Mouse (Mus musculus) left cerebral cortex, adult 18-20 months (tissue): ENCODE data around the gene Rpap1. TPM values are rescaled to one million over a fixed set of nuclear protein-coding genes. Genes with fewer than 3 reads are reported as not detected.

Experiments
- DNase-seq, 2 experiments: peaks; one replicate each; pipeline ENCODE4 v3.0.0; 2021 to 2022; ENCODE audit warnings: low spot score in 2 of 2, mixed read lengths in 1 of 2
- long read RNA-seq, 2 experiments: library from polyadenylated mRNA; stranded (forward); transcript quantifications; one replicate each; pipeline ENCODE4 v2.0.0; 2021
- total RNA-seq, 2 experiments: library from RNA; stranded (reverse); gene quantifications; 2 replicates each; pipeline ENCODE4 v1.2.3; 2021

Rpap1 gene
- 10 to 100 TPM; 17.8 to 20.5 TPM for total RNA-seq
- long read RNA-seq, experiment 1, full-length matches to known transcripts, result 10 of 29 reads
- long read RNA-seq, experiment 1, partial matches to known transcripts, result 12 of 29 reads
- long read RNA-seq, experiment 1, other reads (novel, unspliced or antisense), result 7 of 29 reads
- long read RNA-seq, experiment 2, full-length matches to known transcripts, result 2 of 20 reads
- long read RNA-seq, experiment 2, partial matches to known transcripts, result 15 of 20 reads
- long read RNA-seq, experiment 2, other reads (novel, unspliced or antisense), result 3 of 20 reads

DNA sequence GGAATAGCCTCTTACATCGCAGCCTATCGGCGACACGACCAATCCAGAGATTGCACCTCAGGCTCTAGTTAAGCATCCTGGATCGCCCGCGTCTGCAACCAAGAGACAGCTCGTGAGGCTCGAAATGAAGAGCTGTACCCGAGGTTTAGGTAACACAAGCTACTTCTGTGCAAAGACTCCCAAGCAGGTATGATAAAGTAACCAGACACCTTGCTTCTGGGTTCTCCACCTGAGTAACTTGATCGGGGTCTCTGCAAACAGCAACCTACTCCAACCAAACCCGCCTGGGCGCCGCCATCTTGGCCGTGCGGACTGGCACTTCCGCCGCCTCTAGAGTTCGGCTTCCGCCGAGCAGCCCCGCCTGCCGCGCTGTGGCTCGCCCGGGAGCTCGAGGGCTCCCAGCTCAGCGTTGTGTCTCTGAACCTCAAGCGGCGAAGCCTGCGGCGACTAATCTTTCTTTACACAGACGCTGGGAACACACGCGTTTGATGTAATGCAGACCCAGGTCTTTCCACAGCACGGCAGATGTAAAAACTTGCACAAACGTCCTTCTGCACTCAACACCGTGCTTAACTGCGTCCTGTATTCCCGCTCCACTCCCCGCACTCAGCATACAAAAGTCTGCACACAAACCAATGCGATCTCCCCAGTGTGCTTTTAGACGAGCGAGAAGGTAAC lies at the start of gene Rpap1:
Gene Rpap1, minus strand, starts transcription at position 332 of the 678 bp plus-strand sequence.
- DNase-seq, result peak; percentile 81 to 89

- DNase-seq, result no peak
Observed at GRCm38 (mm10) chr2:119834231-119834630, 46.9 kb upstream of the Rpap1 start.

DNA sequence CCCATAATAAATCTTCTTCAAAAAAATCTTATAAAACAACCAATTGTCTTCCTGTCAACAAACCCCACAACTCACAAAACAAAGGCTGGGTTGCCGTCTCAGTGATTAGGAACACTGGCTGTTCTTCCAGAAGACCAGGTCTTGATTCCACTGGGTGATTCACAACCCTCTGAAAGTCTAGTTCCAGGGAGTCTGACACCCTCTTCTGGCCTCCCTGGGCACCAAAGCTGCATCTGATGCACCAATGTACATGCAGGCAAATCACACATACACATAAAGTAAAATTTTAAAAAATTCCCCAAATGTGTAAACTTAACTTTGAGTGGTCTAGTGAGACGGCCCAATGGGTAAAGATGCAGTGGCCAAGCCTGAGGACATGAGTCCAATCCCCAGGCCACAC lies 43.2 kb upstream of the Rpap1 start:
- no peak for DNase-seq

- DNase-seq, result peak in 1 of 2 experiments; percentile 62
Observed at GRCm38 (mm10) chr2:119821136-119821535, 33.8 kb upstream of the Rpap1 start.

- DNase-seq, result no peak
Observed at GRCm38 (mm10) chr2:119818668-119819272, 31.4 kb upstream of the Rpap1 start.

DNA sequence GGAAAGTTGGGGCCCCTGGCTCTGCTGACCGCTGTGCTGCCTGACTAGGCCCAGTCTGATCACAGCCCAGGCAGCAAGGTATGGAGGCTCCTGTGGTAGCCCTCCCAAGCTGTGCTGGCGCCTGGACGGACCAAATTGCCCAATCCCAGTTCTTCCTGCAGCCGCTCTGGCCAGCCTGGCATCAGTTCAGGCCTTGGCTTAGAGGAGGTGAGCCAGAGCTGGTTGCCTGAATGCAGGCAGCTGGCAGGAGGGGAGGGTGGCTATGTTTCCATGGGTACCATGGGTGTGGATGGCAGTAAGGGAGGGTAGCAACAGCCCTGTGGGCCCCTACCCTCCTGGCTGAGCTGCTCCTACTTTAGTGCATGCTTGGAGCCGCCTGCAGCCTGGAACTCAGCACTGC lies 29.7 kb upstream of the Rpap1 start:
- DNase-seq, result peak in 1 of 2 experiments; percentile 35

GRCm38 (mm10) chr2:119816611-119817010 lies 29.3 kb upstream of the Rpap1 start:
- no peak for DNase-seq

DNA sequence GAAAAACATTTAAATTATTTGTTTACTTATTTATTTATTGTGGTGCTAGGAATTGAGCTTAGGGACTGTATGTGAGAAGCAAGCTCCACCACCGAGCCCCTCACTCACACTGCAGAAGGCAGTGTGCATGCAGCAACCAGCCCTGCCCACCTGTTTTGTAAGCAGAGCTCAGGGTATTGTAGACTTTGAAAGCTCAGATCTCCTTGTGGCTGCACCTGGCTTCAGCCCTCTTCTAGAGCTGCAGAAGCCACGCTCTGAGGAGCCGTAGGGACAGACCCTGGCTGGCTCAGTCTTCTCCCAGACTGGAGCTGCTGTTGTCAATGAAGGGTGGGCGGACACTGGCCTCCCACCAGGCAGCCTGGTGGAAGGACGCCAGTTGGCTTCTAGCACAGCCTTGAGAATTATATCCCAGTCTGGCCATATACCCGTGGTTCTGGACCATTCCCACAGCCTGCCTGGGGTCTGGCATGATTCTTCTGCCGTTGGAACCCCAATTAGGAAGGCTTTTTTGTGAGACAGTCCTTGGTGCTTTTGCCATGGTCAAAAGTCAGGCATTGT lies 27.1 kb upstream of the Rpap1 start:
- DNase-seq, result peak; percentile 68 to 80

DNA sequence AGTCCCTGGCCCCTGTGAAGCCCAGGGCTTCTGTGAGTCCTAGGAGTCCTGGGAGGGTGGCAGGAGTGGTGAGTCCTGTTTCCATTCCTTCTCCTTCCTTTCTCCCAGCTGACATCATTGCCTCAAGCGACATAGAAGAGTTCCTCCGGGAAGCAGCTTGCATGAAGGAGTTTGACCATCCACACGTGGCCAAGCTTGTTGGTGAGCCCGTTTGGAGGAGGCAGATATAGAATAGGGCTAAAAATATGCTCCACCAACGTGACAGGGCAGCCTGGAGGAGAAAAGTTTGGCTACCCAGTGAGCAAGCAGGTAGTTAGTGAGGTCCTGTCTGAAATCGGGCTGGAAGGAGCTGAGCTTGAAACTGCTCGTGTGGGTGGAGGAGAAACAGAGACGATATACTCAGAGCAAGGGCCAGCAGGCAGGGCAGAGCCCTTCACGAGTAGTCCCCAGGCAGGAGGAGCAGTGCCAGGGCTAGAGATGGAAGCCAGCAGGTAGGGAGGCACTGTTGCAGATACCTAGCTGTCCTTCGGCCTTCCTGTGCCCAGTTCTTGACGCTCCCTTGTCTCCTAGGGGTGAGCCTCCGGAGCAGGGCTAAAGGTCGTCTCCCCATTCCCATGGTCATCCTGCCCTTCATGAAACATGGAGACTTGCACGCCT lies 24.3 kb upstream of the Rpap1 start:
- peak in 1 of 2 experiments; percentile 70 for DNase-seq

DNA sequence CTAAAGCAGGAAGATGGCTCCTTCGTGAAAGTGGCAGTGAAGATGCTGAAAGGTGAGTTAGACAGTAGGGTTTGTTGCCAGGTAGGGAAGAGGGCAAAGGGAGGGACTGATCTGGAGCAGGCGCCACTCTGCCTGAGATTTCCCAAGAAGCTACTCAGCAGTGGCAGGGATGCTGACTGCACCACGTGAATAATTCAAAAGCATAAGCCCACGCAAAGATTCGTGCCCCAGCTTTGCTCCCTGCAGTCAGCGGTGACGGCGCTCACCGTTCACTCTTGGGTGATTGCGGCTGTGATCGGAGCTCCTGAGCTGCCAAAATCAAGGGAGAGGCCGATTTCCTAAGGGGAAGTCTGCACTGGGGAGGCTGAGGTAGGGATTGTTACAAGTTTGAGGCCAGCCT lies 23.6 kb upstream of the Rpap1 start:
- peak in 1 of 2 experiments; percentile 49 for DNase-seq

GRCm38 (mm10) chr2:119808881-119809280 lies 21.5 kb upstream of the Rpap1 start:
- DNase-seq, result no peak

DNA sequence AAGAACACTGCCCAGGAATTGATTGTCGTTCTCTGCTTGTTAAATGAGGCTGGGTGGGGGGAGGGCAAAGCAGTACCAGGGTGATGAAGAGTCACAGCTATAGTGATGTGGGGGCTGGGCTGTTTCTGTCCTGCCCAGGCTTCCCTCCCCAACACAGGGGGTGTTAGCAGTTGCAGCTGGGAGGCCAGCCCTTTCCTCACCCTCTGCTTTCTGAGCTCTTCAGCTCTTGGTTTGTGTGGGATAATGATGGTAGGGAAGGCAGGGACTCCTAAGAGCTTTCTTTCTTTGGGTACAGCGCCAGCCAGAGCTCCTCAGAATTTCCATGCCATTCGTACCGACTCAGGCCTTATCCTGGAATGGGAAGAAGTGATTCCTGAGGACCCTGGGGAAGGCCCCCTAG lies 21.1 kb upstream of the Rpap1 start:
- DNase-seq, result no peak

DNA sequence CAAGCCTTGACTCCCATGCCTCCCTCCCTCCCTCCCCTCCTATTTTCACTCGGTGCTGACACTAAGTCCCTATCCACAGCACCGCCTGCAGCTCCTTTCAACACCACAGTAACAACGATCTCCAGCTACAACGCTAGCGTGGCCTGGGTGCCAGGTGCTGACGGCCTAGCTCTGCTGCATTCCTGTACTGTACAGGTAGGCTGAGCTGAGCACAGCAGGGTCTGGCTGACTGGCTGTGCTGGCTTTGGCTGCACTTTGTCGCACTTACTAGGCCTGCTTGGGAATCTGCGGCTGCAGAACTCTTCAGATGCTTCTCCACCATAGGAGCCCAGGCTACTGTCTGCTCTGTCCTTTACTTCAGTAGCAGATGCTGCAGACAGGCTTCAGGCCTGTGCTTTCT lies 18.2 kb upstream of the Rpap1 start:
- DNase-seq, result no peak

- no peak for DNase-seq
Observed at GRCm38 (mm10) chr2:119804776-119805175, 17.4 kb upstream of the Rpap1 start.

DNA sequence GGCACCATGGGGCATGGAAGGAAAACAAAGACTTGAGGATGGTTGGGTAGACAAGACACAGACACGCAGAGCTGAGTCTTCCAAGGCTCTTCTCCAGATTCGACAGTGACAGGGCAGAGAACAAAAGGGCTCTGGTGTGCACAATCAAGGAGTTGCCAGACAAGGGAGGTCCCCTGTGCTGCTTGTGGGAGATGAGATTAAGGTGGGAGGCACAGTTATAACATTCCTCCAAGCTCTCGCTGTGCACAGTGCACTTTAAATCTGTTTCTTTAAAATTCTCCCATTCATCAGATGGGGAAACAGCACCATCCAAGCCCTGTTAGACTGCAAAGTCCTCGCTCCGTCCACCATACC lies 16.9 kb upstream of the Rpap1 start:
- DNase-seq, result no peak

DNA sequence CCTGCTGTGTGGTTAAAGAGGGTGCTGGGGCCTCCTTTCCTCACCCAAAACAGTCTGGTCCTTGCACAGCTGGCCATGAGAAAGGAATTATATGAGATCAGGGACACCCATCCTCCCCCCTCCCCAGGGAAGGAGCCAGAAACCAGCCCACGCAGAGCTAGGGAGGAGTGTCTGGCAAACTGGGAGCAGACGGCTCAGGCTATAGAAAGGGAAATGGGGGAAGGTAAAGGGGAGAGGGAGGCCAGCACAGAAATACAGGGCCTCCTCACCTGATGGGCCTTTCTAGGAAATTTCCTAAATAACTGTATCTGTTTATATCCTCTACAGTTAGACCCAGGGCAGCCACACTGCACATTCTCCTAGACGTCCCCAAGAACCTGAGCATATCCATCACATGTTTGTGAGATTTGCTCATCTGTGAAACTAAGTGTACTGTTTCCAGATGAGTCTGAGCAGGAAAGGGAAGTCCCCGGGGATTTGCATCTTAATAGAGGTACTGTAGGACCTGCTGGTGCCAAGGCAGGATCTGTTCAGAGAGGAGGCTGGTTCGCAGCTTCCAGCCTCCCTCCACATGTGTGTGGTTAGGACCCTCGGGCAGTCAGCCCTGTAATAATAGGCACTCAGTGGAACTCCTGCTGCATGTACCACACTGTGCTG lies 16.4 kb upstream of the Rpap1 start:
- peak; percentile 65 to 78 for DNase-seq

DNA sequence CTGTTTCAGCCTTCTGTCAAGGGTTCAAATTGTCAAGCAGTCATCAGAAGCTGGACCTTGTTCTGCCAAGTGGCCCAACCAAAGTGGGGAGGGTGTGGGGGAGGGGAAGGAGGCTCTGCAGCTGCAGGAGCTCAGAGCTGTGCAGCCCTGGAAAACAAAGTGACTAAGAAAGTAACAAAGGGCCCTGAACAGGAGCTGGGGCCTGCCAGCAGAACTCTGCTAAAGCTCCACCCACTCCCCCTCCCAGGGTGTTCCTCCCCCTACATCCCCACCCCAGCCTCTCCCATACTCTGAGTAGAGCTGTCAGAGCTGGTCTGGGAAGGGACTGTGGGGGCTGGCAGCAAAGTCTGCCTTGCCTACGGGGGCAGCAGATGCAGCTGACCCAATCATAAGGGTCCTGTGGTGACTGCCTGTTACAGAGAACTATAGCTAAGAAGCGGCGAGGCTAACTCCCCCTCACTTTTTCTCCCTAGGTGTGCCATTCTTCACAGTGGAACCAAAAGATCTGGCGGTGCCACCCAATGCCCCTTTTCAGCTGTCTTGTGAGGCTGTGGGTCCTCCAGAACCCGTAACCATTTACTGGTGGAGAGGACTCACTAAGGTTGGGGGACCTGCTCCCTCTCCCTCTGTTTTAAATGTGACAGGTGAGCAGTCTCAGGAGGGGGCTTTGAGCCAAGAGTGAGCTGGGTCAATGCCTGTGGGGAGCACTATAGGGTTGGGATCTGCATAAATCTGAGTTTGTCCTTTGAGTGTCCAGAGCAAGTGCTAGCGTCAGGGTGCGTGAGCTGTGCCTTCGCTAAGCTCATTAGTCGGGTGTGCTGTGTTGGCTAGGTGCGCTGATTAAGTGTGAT lies 15.7 kb upstream of the Rpap1 start:
- peak in 1 of 2 experiments; percentile 39 for DNase-seq

DNA sequence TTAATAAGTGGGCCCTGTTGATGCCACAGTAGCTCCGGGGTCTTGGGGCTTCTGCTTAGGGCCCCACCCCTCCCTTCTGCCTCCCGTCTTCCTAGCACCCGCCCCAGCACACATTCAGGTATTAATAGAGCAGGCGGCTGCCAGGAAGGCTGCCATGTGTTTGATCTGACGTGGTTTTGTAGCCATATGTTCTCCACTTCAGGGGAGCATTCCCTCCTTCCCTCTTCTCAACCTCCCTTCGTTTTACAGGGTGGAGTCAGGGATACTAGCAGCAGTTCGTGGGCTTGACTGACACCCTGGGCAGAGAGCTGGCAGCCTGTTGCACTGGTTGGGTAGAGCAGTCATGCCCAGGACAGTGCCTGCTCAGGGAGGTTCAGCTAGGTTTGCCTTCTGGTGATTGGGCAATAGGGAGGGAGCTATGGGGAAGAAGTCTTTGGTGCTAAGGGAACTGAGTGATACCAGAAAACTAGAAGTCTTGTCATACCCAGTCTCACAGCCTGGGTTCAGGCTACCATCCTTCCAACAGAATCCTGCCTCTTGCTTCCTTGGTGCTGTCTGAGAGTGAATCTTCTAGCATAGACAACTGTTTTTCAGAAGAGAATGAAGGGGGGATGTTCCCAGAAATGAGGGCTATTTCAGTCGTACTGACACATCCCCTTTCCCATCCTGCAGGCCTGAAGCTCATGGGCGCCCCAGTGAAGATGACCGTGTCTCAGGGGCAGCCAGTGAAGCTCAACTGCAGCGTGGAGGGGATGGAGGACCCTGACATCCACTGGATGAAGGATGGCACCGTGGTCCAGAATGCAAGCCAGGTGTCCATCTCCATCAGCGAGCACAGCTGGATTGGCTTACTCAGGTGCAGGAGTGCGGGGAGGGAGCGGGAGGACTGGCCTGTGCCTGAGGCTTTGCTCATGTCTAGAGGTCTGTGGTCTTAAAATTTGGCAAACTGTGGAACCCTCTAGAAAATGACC lies 13.8 kb upstream of the Rpap1 start:
- DNase-seq, result peak; percentile 61 to 77
